Mouse (Mus musculus): ENCODE data around the gene Eif3d.

The Eif3d gene

DNA sequence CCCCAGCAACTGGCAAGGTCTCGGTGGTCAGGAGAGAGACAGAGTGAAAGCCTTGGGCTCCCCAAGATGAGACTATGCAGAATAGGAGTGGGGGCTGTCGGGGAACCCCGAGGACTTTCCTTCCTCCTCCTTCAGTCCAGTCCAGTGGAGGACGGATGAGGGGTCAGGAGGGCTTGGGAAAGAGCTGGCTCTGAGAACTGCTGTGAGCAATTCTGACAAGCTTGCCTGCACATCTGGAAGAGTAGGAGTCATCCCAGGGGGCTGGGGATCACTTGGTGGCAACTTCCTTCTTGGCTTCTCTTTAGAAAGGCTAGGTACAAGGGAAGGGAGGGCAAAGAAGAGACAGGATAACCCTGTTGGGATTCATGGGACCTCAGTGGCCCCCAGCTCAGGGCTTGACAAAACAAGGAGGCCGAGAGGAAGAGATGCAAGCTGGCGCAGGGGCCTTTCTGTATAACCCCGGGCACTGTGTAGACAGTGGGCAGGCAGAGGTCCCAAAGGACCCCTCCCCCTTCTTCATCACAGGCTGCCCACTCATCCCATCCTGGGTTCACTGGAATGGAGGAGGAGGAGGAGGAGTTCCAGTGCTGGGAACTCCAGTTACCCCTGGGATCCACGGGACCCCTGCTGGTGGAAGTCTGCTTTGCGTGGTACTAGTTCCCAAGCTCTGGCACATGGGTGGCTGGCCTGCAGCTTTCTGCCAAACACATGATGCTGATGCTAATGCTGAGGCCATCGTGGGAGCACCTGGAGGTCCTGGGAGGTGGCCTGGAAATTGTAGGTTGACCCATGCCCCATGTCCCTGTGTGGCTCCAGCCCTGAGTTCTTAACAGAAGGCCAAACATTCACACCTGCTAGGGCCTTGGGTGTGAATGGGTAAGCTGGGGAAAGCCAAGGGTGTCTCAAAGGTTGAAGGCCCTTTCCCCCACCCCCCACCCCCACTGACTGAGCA, 49.8 kb downstream of the Eif3d start:
- WGBS, result 75% methylated on average over 10 of the region's 10 CpGs

- WGBS, result 84% methylated on average over 12 of the region's 12 CpGs
Observed at GRCm38 (mm10) chr15:77919441-77919840, 51.2 kb downstream of the Eif3d start.

GRCm38 (mm10) chr15:77916851-77917544, 53.6 kb downstream of the Eif3d start:
- 29% methylated on average over 8 of the region's 8 CpGs for WGBS

DNA sequence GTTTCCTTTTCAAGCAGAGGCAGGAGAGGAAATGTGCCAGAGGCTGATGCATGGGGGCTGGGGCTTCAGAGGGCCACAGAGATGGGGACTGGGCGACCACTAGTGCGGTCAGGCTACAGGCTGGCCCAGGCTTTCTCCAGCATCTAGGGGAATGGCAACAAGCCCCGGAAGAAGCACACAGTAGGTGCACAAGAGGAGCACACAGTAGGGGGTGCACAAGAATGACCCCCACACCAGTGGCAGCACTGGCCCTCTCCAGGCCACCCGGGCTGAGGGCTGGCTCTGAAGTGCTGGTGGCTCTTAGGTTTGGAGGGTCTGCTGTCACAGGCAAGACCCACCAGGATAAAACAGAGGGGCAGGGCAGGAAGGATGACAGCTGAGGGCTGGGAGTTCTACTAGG, 55.3 kb downstream of the Eif3d start:
- 97% methylated on average over 4 of the region's 4 CpGs for WGBS

- 89% methylated on average over 3 of the region's 3 CpGs for WGBS
Observed at GRCm38 (mm10) chr15:77914507-77914906, 56.1 kb downstream of the Eif3d start.

DNA sequence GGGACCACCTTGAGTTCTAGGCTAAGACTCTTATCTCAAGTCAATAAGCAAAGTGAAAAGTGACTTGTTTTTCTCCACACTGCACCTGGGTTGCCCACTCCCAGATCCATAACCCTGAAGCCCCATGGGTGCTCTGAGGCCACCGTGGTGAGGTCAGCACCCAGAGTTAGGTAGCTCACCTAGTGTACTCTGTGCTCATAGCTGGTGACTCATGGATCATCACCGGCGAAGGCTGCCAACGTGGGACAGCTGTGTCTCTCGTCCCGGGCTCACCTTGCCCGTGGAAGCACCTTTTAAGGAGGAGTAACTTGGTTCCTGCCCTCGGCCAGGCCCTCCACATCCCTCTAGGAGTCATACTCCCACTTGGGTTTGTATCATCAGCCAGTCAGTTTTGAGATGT, 57.6 kb downstream of the Eif3d start:
- WGBS, result 76% methylated on average over 8 of the region's 8 CpGs

DNA sequence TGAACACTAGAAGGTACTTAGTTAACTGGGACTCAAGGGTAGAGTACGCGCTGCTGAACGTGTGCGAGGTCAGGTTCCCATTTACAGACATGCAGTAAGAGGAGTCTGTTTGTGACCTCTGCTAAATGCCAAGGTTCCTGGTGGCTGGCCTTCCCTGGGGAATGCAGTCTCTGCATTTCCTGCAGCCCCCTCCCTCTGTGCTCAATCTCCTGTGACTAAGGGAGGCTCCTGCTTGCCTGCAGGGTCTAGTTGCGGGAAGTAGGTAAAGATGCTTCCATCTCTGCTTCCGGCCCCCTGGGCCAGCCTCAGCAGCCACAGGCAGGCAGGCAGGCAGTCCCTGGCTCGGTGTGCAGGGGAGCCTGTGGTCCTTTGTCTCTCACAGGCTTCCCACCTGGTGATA, 58.0 kb downstream of the Eif3d start:
- WGBS, result 84% methylated on average over 7 of the region's 7 CpGs

GRCm38 (mm10) chr15:77912048-77912447, 58.6 kb downstream of the Eif3d start:
- 79% methylated on average over 5 of the region's 5 CpGs for WGBS

DNA sequence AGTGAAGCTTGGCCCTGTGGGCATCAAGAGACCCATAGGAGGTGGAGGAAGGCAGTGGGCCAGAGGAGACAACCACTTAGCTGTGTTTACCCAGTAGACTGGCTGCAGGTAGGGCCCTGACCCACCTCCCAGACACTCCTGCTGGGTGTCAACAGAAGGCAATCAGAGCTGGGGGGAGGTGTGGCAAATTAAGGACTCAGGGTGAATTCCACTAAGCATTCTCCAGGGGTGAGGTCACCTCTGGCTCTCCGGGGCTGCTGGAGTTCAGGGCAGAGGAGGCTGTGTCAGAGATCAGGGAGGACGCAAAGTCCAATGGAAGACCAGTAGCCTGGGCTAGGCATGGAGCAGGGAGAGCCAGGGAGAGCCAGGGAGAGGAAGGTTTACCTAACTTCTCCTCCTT, 59.5 kb downstream of the Eif3d start:
- WGBS, result 70% methylated on average over 2 of the region's 2 CpGs
